19 mouse cellular contexts compared by ENCODE assay signal in genomic region chr11:81009366-81009765, GRCm38 (mm10).
DNase-seq lines count a peak whose midpoint lies in the region.
"Had no signal": no experiment of that assay in that cellular context is flagged by ENCODE, and none has a peak within 500 bp of the region (broad histone marks: within the 10 kb centered on the region; RNA-seq: fewer than 3 reads in every experiment).

No protein-coding gene starts in this region.

- peak; percentile 50 to 66 for DNase-seq in left cerebral cortex, adult 18-20 months (ENCODE audit: low spot score in 2 of 2)
- DNase-seq in left cerebral cortex, postnatal 10 days (ENCODE audit: extremely low spot score in 1 of 2, low spot score in 2 of 2), result no peak
- peak; percentile 11 to 19 for DNase-seq in frontal cortex, postnatal 10 days (ENCODE audit: low spot score in 2 of 2)
- peak; percentile 31 to 48 for DNase-seq in left cerebral cortex, postnatal 14 days (ENCODE audit: low spot score in 2 of 2)
- DNase-seq in telencephalon, adult 2 months (ENCODE audit: low read depth, low spot score), result peak; percentile 53
- no peak for DNase-seq in cerebellum, adult 8-10 months
- no peak for DNase-seq in testis, postnatal 10 days (ENCODE audit: low spot score)
- DNase-seq: adrenal gland, postnatal 36 days; B cell, adult 2 months; cerebellum, adult 11 months; cerebellum, postnatal 14 days; gastrocnemius, postnatal 25 days; heart, adult 2 months; heart, postnatal 14 days; kidney, adult 9 months; kidney, postnatal 25 days; lung, adult 18-20 months; spleen, adult 18-20 months; thymus, postnatal 25 days had no signal

- intact Hi-C loops in left cerebral cortex, postnatal 10 days (cut with DNase I), result no loop called here
- intact Hi-C loops in left cerebral cortex, postnatal 14 days (cut with DNase I), result no loop called here

Comparison
In these comparisons a context has a peak if more than half of its experiments do, and no peak if none do; other contexts are left out.
1. DNase-seq: peak in left cerebral cortex, adult 18-20 months (2 of 2), frontal cortex, postnatal 10 days (2 of 2), left cerebral cortex, postnatal 14 days (2 of 2) and telencephalon, adult 2 months (single experiment); none in left cerebral cortex, postnatal 10 days (0 of 2), cerebellum, adult 8-10 months (single experiment) and testis, postnatal 10 days (single experiment).